Mouse (Mus musculus) MN1 (cell line): ENCODE results near the gene Rhobtb1.
A peak's percentile ranks its signal among the peaks of the same experiment; 100 is the strongest.

Source experiments
- DNase-seq: peaks from one replicate; pipeline ENCODE4 v3.0.0-alpha.2; 2016; ENCODE audit warnings: low spot score

Gene Rhobtb1

GRCm38 (mm10) chr10:69211560-69211959, 60.3 kb downstream of the Rhobtb1 start:
- DNase-seq: no peak

GRCm38 (mm10) chr10:69211976-69212375, 60.7 kb downstream of the Rhobtb1 start:
- DNase-seq: no peak

DNA sequence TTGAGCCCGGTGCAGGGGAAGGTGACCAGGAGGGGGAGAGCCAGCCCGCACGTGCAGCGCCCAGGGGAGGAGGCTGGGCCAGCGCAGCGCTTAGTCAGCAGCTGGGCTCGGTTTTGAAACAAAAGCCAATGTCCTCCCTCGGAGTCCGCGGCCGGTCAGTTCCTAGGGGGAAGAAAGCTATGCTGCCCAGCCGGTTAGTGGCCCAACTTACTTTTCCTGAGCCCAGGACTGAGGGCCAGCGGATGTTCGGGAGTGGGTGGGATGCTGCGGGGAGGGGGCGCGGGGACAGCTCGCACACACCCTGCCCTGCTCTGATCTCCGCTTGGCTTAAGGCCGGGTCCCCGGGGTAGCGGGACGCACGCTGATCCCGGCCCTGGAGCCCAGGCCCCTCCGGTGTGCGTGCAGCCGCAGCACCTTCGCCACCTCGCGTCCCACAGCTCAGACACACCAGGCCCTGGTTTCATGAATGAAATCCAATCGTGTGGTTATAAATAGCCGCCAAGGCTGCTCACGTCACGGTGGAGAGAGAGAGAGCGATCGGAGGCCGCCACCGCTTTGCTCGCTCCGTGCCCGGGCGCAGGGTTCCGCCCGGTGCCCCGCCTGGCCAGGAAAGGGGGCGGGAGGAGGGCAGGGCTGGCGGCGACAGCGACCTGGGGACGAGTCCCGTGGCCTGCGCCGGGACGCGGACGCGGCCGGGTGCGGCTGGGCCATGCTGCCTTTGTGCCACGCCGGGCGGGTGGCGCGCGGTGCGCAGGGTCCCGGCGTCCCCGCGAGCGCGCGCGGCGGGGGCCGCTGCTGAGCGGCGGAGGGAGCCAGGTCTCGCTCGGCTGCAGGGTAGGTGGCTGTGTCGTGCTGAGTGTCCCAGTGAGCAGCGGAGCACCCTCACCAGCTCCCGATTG, 61.6 kb downstream of the Rhobtb1 start, which contains the start of gene A930033H14Rik:
Gene A930033H14Rik (minus strand): TSS at position 557 of the 899 bp plus-strand sequence.
- peak; percentile 53 for DNase-seq

- no peak for DNase-seq
These were observed 62.2 kb downstream of the Rhobtb1 start for GRCm38 (mm10) chr10:69213451-69213877.

- DNase-seq: no peak
These were observed 62.8 kb downstream of the Rhobtb1 start for GRCm38 (mm10) chr10:69213986-69214385.

DNA sequence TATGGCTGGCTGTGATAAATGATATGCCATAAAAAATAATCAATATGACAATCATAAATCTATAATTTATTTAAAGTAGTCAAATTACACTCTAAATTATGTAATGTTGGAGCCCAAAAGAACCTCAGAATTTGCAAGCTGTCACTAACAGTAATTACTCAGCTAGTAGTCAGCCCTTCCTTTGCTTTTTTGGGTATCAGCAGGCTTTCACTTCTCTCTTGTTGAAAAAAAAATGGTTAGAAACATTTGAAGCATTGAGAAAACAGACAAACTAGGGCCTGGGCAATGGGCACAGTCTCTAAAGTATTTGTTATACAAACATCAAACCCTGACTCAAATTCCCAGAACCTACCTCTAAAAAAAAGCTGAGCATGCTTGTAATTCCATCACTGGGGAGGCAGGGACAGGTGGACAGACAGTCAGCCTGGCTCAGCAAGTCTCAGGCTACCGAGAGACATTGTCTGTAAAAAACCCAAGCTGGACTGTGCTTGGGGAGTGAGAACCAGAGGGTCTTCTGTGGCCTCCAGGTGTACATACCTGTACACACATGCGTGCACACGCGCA, 66.0 kb downstream of the Rhobtb1 start:
- no peak for DNase-seq

DNA sequence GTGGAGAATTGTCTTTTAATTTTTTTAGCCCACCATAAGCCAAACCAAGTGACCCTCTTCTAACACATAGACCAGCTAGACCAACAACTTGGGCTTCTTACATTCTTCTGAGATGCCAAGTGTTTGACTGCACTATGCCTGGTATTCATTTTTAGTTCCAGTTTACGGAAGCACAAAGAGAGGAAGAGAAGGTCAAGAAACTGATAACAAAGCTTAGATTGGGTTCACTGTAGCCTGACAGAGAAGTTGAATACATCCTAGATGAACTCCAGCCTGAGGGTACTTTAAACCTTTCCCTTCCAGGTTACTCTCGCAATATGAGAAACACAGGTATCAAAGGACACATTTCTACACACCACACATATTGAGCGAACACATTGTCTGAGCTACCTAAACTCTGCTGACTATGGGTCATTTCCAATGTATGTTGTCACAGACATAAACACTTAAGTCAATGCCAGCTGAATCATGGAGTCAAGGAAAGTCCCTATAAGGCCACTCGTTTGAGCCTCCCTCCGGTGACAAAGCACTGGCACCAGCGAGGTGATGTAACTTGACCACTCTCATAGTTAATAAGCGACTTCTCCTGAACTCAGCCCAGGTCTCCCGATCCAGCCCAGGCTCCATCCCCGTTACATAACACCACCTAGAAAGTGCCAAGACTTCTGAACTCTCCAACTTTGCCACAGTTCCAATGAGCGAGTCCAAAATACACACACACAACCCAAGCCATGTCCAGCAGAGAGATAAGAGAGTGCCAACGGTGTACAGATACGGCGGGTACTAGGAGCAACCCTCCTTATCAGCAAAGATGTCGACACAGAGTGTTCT, 67.4 kb downstream of the Rhobtb1 start:
- no peak for DNase-seq

DNA sequence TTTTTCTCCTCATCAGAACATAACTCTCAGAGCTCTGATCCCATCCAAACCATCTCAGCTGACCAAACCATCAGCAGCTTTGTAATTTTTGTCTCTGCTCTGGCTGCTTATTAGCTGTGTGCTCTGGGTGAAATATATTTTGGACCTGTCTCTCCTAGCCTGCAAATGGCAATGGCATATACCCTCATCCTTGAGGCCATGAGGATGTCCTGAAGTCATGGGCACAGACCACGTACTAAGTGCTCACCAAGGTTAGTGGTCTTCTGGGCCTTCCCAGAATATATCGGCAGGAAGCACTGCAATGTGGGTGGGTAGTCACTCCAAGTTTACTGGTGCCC, 68.0 kb downstream of the Rhobtb1 start:
- no peak for DNase-seq

DNA sequence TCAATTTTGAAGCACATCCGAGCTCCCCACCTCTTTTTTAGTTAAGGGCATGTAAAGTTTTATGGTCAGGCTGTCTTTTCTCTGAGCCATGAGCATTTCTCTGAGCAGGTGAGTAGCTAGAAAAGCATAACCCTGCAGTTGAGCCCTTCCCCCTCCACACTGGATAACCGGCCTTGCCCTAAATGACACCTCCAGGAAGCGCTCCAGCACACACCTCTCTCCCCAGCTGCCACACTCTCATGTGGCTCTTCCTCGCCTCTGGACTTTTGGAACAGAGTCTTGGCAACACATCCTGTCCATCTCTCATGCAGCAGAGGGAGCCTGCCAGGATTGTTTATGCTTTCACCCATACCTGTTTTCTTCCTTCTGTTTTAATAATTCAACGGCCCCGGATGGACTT, 69.1 kb downstream of the Rhobtb1 start:
- DNase-seq: no peak

DNA sequence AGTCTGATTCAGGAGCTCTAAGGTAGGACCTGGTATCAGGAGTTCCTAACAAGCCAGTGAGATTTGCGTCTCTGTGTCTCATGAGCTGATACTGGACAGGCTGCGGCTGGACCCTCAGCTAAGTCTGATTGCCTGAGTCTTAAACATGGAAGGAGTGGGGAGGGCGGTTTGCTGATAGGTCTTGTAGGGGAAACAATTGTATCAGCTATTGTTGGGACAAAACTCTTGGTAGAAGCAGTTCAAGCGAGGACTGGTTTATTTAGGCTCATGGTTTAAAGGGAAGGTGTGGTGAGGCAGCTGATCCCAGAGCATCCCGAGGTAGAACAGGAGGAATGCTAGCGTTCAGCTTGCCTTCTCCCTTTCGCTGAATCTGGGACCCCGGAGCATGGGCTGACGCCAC, 69.9 kb downstream of the Rhobtb1 start:
- no peak for DNase-seq

DNA sequence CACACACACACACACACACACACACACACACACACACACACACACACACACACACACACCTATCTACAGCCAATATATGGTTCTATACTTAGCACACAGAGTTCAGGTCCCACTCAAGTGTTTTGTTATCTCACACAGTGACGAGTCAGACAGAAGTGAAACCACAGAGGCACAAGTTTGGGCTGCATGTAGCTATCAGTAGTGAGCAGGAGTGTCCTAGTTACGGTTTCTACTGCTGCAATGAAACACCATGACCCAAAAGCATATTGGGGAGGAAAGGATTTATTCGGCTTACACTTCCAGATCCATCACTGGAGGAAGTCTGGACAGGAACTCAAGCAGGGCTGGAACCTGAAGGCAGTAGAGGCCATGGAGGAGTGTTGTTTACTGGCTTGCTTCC, 70.7 kb downstream of the Rhobtb1 start:
- DNase-seq: no peak

GRCm38 (mm10) chr10:69223232-69223631, 72.0 kb downstream of the Rhobtb1 start:
- DNase-seq: no peak

GRCm38 (mm10) chr10:69224276-69224675, 73.0 kb downstream of the Rhobtb1 start:
- no peak for DNase-seq

DNA sequence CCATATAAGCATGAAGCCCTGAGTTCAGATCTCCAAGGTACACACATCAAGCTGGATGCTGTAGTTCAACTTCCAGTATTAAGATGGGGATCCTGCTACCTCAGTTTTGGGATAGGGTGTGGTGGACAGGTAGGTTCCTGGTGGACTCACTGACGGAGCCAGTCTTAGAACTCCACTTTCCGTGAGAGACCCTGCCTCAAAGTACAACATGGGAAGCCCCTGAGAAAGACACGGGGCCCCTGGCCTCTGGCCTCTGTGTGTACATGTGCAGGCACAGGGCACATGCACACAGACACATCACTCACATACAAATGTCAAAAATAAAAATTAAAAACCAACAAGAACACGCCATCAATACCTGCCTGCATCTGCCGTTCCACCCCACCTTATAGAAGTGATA, 74.2 kb downstream of the Rhobtb1 start:
- no peak for DNase-seq

DNA sequence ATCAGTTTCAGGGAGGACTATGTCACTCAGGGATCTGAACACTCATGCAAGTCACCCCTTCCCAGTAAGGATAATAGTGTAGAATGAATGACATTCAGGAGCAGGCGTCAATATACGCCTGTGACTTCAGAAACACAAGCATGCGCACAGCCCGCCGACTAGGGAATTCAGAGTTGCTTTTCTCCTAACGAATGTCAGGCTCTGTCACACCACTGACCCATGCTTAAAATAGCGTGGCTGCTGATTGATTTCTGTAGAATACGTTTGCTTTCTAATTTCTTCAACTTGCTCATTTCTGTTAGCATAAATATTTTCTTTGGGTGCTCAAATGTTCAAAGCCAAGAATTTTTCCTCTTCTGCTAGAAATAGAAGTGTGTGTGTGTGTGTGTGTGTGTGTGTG, 74.7 kb downstream of the Rhobtb1 start:
- DNase-seq: no peak

DNA sequence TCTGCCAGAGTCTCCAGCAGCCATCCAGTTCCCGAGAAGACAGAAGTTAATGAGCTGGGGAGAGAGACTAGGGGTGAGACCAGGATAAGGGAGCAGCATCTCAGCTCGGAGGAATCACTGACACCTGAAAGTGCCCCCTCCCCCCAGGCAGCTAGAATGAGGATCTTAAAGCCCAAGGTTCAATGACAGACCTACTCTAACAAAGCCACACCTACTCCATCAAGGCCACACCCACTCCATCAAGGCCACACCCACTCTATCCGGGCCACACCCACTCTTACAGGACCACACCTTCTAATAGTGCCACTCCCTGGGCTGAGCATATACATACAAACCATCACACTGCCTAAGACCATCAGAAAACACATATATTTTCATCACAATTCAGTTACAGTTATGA, 86.0 kb downstream of the Rhobtb1 start:
- DNase-seq: no peak

GRCm38 (mm10) chr10:69237781-69238180, 86.5 kb downstream of the Rhobtb1 start:
- DNase-seq: no peak

DNA sequence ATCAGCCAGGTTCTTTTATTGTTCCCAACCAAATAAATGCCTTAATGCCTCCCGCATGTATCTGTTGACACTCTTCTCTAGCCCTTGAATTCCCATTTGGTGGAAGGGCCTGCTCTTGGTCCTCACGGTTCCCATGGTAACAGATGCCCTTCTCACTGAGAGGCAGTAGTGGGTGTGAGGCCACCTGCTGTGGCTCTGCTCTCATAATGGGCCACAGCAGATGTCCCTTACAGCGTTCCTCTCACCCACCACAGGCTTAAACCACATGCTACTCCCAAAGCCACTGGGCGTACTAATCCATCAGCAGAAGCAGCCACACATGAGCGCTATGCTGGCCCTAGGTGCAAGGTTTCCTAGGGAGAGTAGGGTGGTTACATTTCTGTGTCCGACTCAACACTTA, 87.1 kb downstream of the Rhobtb1 start:
- DNase-seq: no peak

DNA sequence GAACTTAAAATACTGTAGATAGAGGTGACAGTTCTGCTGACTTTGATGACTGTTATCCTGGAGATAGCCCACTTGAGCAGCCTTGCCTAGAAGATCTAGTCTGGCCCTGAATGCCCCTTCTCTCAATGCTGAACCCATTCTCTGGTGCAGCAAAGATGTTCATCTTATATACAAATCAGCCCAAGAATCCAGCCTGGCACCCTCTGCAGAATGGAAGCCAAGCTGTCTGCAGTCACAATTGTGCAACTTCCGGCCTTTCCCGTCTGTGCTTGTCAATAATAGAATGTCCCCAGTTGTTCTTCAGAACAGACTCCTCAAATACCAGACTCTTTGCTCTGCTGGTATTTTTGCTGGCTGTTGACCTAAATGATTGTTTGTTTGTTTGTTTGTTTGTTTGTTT, 89.3 kb downstream of the Rhobtb1 start:
- no peak for DNase-seq

DNA sequence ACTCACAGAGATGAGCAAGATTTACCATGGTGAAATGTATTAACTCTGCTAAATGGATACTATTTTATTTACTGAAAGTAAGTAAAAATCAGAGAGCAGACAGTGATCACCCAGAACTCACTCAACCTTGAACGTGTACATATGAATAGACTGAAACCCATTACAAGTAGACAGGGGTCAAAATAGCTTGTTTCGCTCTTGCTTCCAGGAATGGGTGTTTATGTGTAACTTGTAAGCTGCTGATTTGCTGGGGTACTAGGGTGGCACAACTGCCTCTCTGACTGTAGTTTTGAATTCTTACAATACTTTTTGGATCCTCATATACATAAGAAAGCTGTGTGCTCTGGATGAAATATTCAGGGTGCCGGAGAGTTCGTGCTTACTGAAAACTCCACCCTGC, 93.9 kb downstream of the Rhobtb1 start:
- no peak for DNase-seq

DNA sequence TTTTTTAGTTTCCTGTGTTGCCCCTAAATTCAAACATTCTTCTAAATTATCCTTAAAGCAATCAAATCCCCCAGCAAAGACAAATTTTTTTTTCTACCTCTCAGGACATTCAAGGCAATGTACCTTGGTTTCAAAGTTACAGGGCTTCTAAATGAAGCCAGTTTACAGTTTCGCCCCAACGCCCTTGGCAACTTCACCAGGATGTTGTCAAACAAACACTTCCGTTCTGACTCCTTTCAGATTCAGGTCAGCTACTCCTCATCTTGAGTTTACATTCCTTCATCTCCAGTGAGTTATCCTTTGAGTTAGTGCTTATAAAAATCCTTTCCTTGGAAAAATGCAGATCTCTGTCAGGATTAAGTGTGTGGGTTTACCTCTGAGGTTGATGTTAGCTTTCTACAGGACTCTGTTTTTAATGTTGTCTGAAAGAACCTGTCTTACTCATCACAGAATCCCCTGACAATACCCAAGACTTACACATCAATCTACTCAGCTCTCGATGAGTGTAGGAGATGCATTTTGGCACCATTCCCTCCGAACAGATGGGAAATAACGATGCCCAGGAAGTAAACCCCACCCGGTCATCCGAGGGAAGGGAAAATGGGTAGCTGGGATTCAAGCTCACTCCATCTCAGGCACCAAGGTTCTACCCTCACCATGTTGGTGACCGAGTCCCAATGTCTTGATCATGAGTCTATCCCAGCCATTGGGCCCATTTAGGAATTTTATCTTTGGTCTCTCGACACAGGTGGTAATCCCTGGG, 94.9 kb downstream of the Rhobtb1 start:
- DNase-seq: no peak

DNA sequence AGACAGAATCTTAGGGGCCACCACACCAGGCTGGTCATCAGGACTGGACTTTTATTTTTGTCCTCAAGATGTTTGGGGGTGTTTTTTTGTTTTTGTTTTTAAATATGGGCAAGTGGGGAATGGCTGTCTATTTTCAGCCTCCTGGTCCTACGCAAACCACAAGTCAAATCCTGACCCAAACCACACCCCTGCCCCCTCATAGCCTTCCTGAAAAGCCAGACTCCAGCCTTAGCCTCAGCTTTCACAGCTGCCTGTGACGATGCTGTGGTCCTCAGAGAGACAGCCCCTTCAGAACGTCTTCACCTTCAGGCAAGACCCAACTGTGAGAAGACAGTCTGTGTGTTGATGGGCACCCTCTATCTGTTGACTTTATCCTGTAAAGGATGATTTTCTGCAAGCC, 95.5 kb downstream of the Rhobtb1 start:
- no peak for DNase-seq
